Mouse (Mus musculus) G1E-ER4 (cell line): ENCODE results near the gene Nudt16l1. TPM values are rescaled to one million over a fixed set of nuclear protein-coding genes. Genes with fewer than 3 reads are reported as not detected.

Experiments
- GATA1 ChIP-seq: IDR thresholded peaks from one replicate; pipeline ENCODE4 v1.8.0; 2012; ENCODE audit warnings: low read length, inconsistent platforms
- polyA plus RNA-seq: library from polyadenylated mRNA; stranded (reverse); fragments of >175 nt; gene quantifications from 2 replicates; pipeline ENCODE4 v1.2.3, GENCODE M21; 2012

The Nudt16l1 gene
- polyA plus RNA-seq, 1 experiment: 45.2 TPM

- no peak for TF ChIP-seq GATA1
Measured at GRCm38 (mm10) chr16:4965392-4966129, 27.0 kb downstream of the Nudt16l1 start.

GRCm38 (mm10) chr16:4968426-4968825 is 29.9 kb downstream of the Nudt16l1 start:
- TF ChIP-seq GATA1: no peak

- TF ChIP-seq GATA1: no peak
Measured at GRCm38 (mm10) chr16:4969055-4969843, 30.7 kb downstream of the Nudt16l1 start.

- TF ChIP-seq GATA1: no peak
Measured at GRCm38 (mm10) chr16:4971626-4972025, 33.1 kb downstream of the Nudt16l1 start.

- no peak for TF ChIP-seq GATA1
Measured at GRCm38 (mm10) chr16:4974521-4974920, 36.0 kb downstream of the Nudt16l1 start.

GRCm38 (mm10) chr16:4976180-4976579 is 37.6 kb downstream of the Nudt16l1 start:
- no peak for TF ChIP-seq GATA1

- no peak for TF ChIP-seq GATA1
Measured at GRCm38 (mm10) chr16:4978275-4979051, 39.9 kb downstream of the Nudt16l1 start.

GRCm38 (mm10) chr16:4979755-4980380 is 41.3 kb downstream of the Nudt16l1 start:
- TF ChIP-seq GATA1: no peak

- no peak for TF ChIP-seq GATA1
Measured at GRCm38 (mm10) chr16:4984717-4985116, 46.2 kb downstream of the Nudt16l1 start.

Other genes starting within 250 kb of the Nudt16l1 start
- gene Nmral1, start 219.4 kb upstream of the Nudt16l1 start, polyA plus RNA-seq: 7.4 and 15.2 TPM in 2 replicates
- 1.5 and 1.8 TPM in 2 replicates for gene Hmox2, start 212.4 kb upstream of the Nudt16l1 start, polyA plus RNA-seq
- gene Cdip1, start 148.5 kb upstream of the Nudt16l1 start, polyA plus RNA-seq: 34.7 and 56.1 TPM in 2 replicates
- not detected in 2 replicates for gene 4930562C15Rik, start 103.3 kb upstream of the Nudt16l1 start, polyA plus RNA-seq
- 162 and 189 TPM in 2 replicates for gene Ubald1, start 58.4 kb upstream of the Nudt16l1 start, polyA plus RNA-seq
- gene Mgrn1, start 52.5 kb upstream of the Nudt16l1 start, polyA plus RNA-seq: 21.5 and 23.9 TPM in 2 replicates
- 21.3 and 23.5 TPM in 2 replicates for gene Anks3, start 25.4 kb downstream of the Nudt16l1 start, polyA plus RNA-seq
- gene Sept12, start 59.1 kb downstream of the Nudt16l1 start, polyA plus RNA-seq: 0.08 TPM in 1 of 2 replicates, not detected in the other
- not detected in 2 replicates for gene Smim22, start 68.5 kb downstream of the Nudt16l1 start, polyA plus RNA-seq
- 17.5 and 28.8 TPM in 2 replicates for gene Rogdi, start 74.8 kb downstream of the Nudt16l1 start, polyA plus RNA-seq
- 17.1 and 26.7 TPM in 2 replicates for gene Glyr1, start 111.1 kb downstream of the Nudt16l1 start, polyA plus RNA-seq
- 15.6 and 16.6 TPM in 2 replicates for gene Ubn1, start 111.3 kb downstream of the Nudt16l1 start, polyA plus RNA-seq
- not detected in 2 replicates for gene Ppl, start 193.7 kb downstream of the Nudt16l1 start, polyA plus RNA-seq
- gene Sec14l5, start 208.3 kb downstream of the Nudt16l1 start, polyA plus RNA-seq: not detected in 2 replicates